18 mouse cellular contexts compared by ENCODE assay signal in genomic region chr1:177509786-177510185, GRCm38 (mm10).
DNase-seq lines count a peak whose midpoint lies in the region; ATAC-seq and TF ChIP-seq lines count a peak whose summit lies in the region.
"Had no signal": no experiment of that assay in that cellular context is flagged by ENCODE, and none has a peak within 500 bp of the region (broad histone marks: within the 10 kb centered on the region; RNA-seq: fewer than 3 reads in every experiment).

No protein-coding gene starts in this region.

- 82% methylated on average over 10 of the region's 10 CpGs for WGBS in forebrain, embryonic 10.5 days
- WGBS in forebrain, embryonic 14.5 days, result 69% methylated on average over 10 of the region's 10 CpGs
- WGBS in midbrain, embryonic 10.5 days, result 84% methylated on average over 10 of the region's 10 CpGs
- WGBS in midbrain, postnatal 0 days, result 79% methylated on average over 10 of the region's 10 CpGs

- no peaks in the 10 kb centered on the region for H3K27me3 ChIP-seq in forebrain, embryonic 10.5 days (ENCODE audit: poor library complexity, severe bottlenecking)
- no peaks in the 10 kb centered on the region for H3K27me3 ChIP-seq in forebrain, embryonic 14.5 days (replicated peaks; ENCODE audit: control insufficient read depth, insufficient read depth, low read length)
- no peaks in the 10 kb centered on the region for H3K27me3 ChIP-seq in midbrain, embryonic 10.5 days (ENCODE audit: low read depth, poor library complexity, severe bottlenecking)
- H3K27me3 ChIP-seq in midbrain, postnatal 0 days (ENCODE audit: insufficient read depth, low read length), result no peaks in the 10 kb centered on the region
- H3K27me3 ChIP-seq: forebrain, embryonic 12.5 days; heart, embryonic 15.5 days; limb, embryonic 15.5 days; midbrain, embryonic 12.5 days had no signal

- H3K27ac ChIP-seq in forebrain, embryonic 10.5 days, result peak overlapping the region; percentile 53; the same call in 1 of the 2 replicates
- H3K27ac ChIP-seq in forebrain, embryonic 14.5 days (ENCODE audit: low read depth, low read length), result no peak overlapping the region
- peak overlapping the region; percentile 59 for H3K27ac ChIP-seq in midbrain, embryonic 10.5 days (replicated peaks)
- H3K27ac ChIP-seq in midbrain, postnatal 0 days (ENCODE audit: low read depth, low read length), result no peak overlapping the region
- H3K27ac ChIP-seq: forebrain, embryonic 12.5 days; heart, embryonic 15.5 days; limb, embryonic 15.5 days; macrophage; midbrain, embryonic 12.5 days had no signal

- no peak for ATAC-seq in forebrain, embryonic 14.5 days
- no peak for ATAC-seq in midbrain, postnatal 0 days (ENCODE audit: low FRiP score)

- H3K9me3 ChIP-seq in forebrain, embryonic 10.5 days, result no peaks in the 10 kb centered on the region
- H3K9me3 ChIP-seq in forebrain, embryonic 14.5 days (replicated peaks; ENCODE audit: control insufficient read depth, low read length), result no peaks in the 10 kb centered on the region
- H3K9me3 ChIP-seq in midbrain, embryonic 10.5 days (replicated peaks), result no peaks in the 10 kb centered on the region
- no peaks in the 10 kb centered on the region for H3K9me3 ChIP-seq in midbrain, postnatal 0 days (ENCODE audit: low read length)
- H3K9me3 ChIP-seq: forebrain, embryonic 12.5 days; heart, embryonic 15.5 days; limb, embryonic 15.5 days; midbrain, embryonic 12.5 days had no signal

- no peaks in the 10 kb centered on the region for H3K36me3 ChIP-seq in forebrain, embryonic 10.5 days (replicated peaks)
- H3K36me3 ChIP-seq in forebrain, embryonic 14.5 days (ENCODE audit: control insufficient read depth, insufficient read depth, low read length), result no peaks in the 10 kb centered on the region
- H3K36me3 ChIP-seq in midbrain, embryonic 10.5 days, result no peaks in the 10 kb centered on the region
- no peaks in the 10 kb centered on the region for H3K36me3 ChIP-seq in midbrain, postnatal 0 days (ENCODE audit: insufficient read depth, low read length)
- H3K36me3 ChIP-seq: forebrain, embryonic 12.5 days; heart, embryonic 15.5 days; limb, embryonic 15.5 days; midbrain, embryonic 12.5 days had no signal

- peaks cover 15% of the 10 kb centered on the region for H3K4me1 ChIP-seq in forebrain, embryonic 10.5 days
- no peaks in the 10 kb centered on the region for H3K4me1 ChIP-seq in forebrain, embryonic 14.5 days (ENCODE audit: control insufficient read depth, insufficient read depth, low read length)
- H3K4me1 ChIP-seq in midbrain, embryonic 10.5 days, result peaks cover 12% of the 10 kb centered on the region
- H3K4me1 ChIP-seq in midbrain, postnatal 0 days (ENCODE audit: insufficient read depth, low read length), result no peaks in the 10 kb centered on the region
- H3K4me1 ChIP-seq: forebrain, embryonic 12.5 days; heart, embryonic 15.5 days; limb, embryonic 15.5 days had no signal

- no peak for DNase-seq in forebrain, embryonic 10.5 days (ENCODE audit: extremely low spot score, low spot score)
- DNase-seq in forebrain, embryonic 14.5 days (ENCODE audit: low spot score), result no peak
- DNase-seq in midbrain, embryonic 10.5 days (ENCODE audit: low spot score), result no peak
- DNase-seq in midbrain, postnatal 0 days (ENCODE audit: low spot score), result no peak
- peak; percentile 44 to 54 for DNase-seq in layer of hippocampus, postnatal 10 days (ENCODE audit: low spot score in 2 of 2)
- DNase-seq in telencephalon, adult 2 months (ENCODE audit: low read depth, low spot score), result peak; percentile 34
- DNase-seq in kidney, adult 9 months, result no peak
- DNase-seq: adrenal gland, adult 8-10 months; B cell, adult 2 months; heart, adult 18-20 months; kidney, adult 2 months; lung, adult 2 months; thymus, adult 18-20 months had no signal

- H3K4me2 ChIP-seq in forebrain, embryonic 14.5 days (ENCODE audit: low read length), result no peak overlapping the region
- H3K4me2 ChIP-seq in midbrain, postnatal 0 days (ENCODE audit: low read depth, low read length, poor library complexity, severe bottlenecking), result no peak overlapping the region
- H3K4me2 ChIP-seq: forebrain, embryonic 12.5 days; heart, embryonic 15.5 days; limb, embryonic 15.5 days; midbrain, embryonic 12.5 days had no signal

- H3K9ac ChIP-seq in forebrain, embryonic 14.5 days (ENCODE audit: low read length), result no peak overlapping the region
- no peak overlapping the region for H3K9ac ChIP-seq in midbrain, postnatal 0 days (replicated peaks; ENCODE audit: low read length, poor library complexity, severe bottlenecking)
- H3K9ac ChIP-seq: forebrain, embryonic 12.5 days; heart, embryonic 15.5 days; limb, embryonic 15.5 days; midbrain, embryonic 12.5 days had no signal

- H3K4me3 ChIP-seq in forebrain, embryonic 10.5 days, result no peak overlapping the region
- H3K4me3 ChIP-seq in forebrain, embryonic 14.5 days (ENCODE audit: low read depth, low read length), result no peak overlapping the region
- no peak overlapping the region for H3K4me3 ChIP-seq in midbrain, embryonic 10.5 days
- H3K4me3 ChIP-seq in midbrain, postnatal 0 days (ENCODE audit: low read depth, low read length), result no peak overlapping the region
- H3K4me3 ChIP-seq: forebrain, embryonic 12.5 days; heart, embryonic 15.5 days; limb, embryonic 15.5 days; midbrain, embryonic 12.5 days had no signal

- TF ChIP-seq CTCF in midbrain, postnatal 0 days (IDR thresholded peaks at IDR 0.05), result no peak

Comparison
In these comparisons a context has a peak if more than half of its experiments do, and no peak if none do; other contexts are left out.
1. H3K27ac ChIP-seq: peak in forebrain, embryonic 10.5 days (single experiment) and midbrain, embryonic 10.5 days (single experiment); none in forebrain, embryonic 14.5 days (single experiment) and midbrain, postnatal 0 days (single experiment).
2. DNase-seq: peak in layer of hippocampus, postnatal 10 days (2 of 2) and telencephalon, adult 2 months (single experiment); none in forebrain, embryonic 10.5 days (single experiment), forebrain, embryonic 14.5 days (single experiment), midbrain, embryonic 10.5 days (single experiment), midbrain, postnatal 0 days (single experiment) and kidney, adult 9 months (single experiment).